Mouse (Mus musculus): ENCODE measurements around the gene Atp6v0c.

Atp6v0c gene

DNA sequence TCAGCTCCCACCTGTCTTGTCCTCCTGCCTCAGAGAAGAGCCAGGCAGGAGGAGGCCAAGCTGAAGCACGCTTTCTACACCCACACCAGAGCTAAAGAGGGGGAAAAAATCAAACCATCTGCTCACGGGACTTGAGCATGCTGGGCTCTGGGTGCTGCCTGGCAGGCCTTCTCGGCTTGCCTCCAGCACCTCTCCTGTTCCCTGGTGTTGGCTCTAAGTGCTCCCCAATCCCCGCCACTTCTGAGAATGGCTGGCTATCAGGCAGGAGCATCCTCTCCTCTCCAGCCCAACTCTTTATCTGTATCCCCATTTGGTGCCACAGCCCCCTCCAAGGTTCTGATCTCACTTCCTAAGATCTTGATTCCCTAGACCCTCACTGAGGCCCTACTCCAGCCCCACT lies 29.8 kb upstream of the Atp6v0c start:
- DNase-seq (ENCODE audit: low spot score in 2 of 2): no peak

- no peak for DNase-seq (ENCODE audit: low spot score in 2 of 2)
These were observed 27.7 kb upstream of the Atp6v0c start for GRCm38 (mm10) chr17:24197032-24197824.

DNA sequence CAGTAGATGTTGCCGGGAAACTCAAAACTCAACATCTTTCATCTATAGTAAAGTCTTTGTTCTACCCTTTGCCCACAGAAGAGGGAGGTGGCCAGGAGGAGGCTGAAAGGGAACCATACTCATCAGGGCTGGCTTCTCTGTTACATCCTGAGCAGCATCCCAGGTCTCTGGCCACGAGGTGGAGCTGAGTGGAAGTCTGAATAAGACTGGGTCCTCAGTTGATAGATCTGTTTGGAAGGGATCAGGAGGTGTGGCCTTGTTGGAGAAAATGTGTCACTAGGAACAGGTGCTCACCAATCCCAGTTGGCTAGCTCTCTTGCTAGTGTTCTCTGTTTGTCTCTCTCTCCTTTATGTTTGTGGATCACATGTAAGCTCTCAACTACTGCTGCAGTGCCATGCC lies 25.8 kb upstream of the Atp6v0c start:
- DNase-seq (ENCODE audit: low spot score in 2 of 2): no peak

DNA sequence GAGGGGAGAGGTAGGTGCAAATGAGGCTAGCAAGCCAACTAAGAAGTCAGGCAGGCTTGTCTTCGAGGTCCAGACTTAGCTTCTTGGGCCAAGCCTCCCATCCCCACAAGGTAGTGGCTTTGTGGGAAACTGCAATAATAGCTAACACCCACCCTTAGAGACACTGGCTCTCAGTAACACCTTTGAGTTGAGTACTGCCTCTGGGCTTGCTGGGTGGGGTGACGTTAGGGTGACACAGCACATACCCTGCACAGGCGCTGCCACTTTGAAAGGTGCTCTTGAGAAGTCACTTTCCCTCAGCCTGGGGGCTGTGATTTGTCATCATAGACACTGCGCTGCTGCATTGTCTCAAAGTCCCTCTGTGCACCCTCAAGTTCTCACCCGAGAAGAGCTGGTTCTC lies 24.3 kb upstream of the Atp6v0c start:
- no peak for DNase-seq (ENCODE audit: low spot score in 2 of 2)

DNA sequence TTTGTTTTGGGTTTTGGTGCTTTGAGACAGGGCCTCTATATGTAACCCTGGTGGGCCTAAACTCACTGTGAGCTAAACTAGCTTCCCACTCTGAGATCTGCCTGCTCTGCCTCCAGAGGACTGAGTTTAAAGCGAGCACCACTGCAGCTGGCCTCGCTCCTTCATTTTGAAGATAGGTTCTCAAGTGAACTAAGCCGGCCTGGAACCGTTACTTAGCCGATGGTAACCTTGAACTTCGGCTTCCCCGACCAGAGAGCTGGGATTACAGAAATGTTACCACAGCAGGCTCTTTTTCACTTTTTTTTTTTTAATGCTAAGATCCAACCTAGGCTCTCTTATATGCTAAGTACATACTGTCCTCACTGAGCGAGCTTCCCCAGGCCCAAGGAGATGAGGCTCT lies 23.8 kb upstream of the Atp6v0c start:
- no peak for DNase-seq (ENCODE audit: low spot score in 2 of 2)

DNA sequence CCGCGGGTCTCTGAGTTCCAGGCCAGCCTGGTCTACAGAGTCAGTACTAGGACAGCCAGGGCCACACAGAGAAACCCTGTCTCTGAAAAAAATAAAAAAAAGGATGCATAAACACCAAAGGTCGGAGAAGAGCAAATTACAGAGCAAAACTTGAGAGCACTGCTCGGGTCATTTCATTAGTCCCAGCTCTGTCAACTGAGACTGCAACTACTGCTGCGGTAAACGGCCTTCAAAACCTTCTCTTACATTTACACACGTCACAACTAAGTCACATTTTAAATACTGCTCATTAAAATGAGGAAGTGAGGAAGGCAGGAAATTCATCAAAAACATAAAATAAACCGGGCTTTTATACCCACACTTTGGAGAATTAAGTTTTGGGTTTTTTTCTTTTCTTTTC lies 23.3 kb upstream of the Atp6v0c start:
- no peak for DNase-seq (ENCODE audit: low spot score in 2 of 2)

DNA sequence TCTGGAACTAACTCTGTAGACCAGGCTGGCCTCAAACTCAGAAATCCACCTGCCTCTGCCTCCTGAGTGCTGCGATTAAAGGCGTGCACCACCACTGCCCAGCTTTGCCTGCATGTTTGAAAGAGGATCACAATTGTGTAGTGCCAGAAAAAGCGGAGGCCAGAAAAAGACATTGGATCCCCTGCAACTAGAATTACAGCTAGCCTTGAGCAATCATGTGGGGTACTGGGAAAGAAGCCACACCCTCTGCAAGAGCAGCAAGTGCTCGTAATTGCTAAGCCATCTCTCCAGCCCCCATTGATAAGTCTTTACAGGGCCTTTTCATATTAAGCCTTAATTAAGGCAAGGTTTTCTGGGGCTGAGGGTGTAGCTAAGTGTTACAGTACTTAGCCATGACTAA lies 22.0 kb upstream of the Atp6v0c start:
- DNase-seq (ENCODE audit: low spot score in 2 of 2): no peak

GRCm38 (mm10) chr17:24190934-24191333 lies 21.4 kb upstream of the Atp6v0c start:
- DNase-seq (ENCODE audit: low spot score in 2 of 2): no peak

DNA sequence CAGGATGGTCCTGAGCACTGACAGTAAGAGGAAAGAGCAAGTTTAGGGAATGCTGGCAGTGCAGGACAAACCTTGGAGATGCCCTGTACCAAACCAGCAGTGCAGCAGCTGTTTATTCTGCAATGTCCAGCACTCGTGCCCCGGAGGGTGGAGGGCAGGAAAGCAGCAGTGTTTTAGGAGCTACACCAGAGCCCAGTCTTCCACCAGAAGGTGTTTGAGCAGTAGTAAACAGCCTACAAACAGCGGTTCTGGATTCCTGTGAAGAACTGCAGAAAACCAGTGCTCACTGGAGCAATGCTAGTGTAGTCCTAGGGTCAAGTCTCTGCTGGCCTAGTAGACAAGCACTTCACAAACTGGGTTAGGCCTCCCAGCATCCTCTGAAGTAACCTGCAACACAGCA lies 4.8 kb upstream of the Atp6v0c start:
- DNase-seq (ENCODE audit: low spot score in 2 of 2): no peak

DNA sequence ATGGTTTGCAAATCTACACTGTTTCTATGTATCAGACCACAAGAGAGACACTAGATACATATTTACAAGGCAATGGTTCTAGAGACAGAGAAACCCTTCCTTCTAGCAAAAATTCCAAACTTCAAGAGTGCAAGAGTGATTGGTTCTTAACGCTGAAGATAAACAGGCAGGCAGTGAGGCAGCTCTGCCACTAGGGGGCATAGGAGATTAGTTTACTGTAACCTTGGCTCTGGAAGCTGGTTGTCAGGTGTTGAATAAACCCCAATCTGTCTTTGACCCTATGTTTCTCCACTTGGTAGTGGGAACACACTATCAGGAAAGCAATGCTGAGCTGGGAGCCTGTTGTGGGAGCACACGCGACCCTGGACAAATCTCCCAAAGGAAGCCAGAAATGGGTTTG lies 3.9 kb upstream of the Atp6v0c start:
- DNase-seq (ENCODE audit: low spot score in 2 of 2): peak; percentile 46 to 82

DNA sequence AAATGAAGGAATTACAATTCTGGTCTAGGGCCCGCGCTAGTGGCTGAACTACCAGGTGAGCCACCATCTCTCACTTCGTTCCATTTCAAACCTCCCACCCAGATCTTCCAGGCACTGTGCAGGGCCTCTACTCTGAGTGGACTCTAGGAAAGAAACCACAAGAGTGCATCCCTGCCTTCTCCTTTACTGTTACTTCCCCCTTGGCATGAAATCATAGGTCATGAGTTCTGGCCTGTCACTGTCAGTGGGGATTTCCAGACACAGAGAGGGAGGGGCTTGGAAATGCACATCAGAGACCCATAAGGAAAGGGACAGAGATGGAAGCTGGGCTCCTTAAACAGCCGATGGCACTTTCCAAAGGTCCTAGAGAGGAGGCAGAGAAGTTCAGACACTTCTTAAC lies 2.2 kb upstream of the Atp6v0c start:
- no peak for DNase-seq (ENCODE audit: low spot score in 2 of 2)

DNA sequence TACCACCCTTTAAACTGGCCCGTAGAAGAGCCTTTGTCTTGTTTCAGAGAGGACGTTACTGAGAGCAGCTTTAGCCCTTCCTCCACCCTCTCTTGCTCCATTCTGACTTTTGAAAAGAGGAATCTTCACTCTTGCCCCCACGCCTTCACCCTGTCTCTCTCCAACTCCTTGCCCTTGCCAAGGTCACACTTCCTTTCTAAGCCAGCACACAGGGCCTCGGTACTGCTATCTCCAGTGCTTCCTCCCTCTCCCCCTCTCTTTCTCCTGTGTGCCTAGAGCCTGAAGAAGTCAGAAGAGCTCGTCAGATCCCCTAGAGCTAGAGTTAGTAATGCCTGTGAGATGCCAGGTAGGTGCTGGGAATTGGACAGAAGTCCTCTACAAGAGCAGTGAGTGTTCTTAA lies 1.2 kb upstream of the Atp6v0c start:
- DNase-seq (ENCODE audit: low spot score in 2 of 2): no peak

GRCm38 (mm10) chr17:24170125-24170524 lies 623 bp upstream of the Atp6v0c start:
- no peak for DNase-seq (ENCODE audit: low spot score in 2 of 2)

GRCm38 (mm10) chr17:24168590-24169277 lies 768 bp downstream of the Atp6v0c start:
- DNase-seq (ENCODE audit: low spot score in 2 of 2): peak; percentile 67 to 74

GRCm38 (mm10) chr17:24167891-24168505 lies 1.5 kb downstream of the Atp6v0c start:
- DNase-seq (ENCODE audit: low spot score in 2 of 2): no peak

GRCm38 (mm10) chr17:24167120-24167519 lies 2.4 kb downstream of the Atp6v0c start:
- DNase-seq (ENCODE audit: low spot score in 2 of 2): no peak

- DNase-seq (ENCODE audit: low spot score in 2 of 2): no peak
These were observed 4.8 kb downstream of the Atp6v0c start for GRCm38 (mm10) chr17:24164566-24165259.

DNA sequence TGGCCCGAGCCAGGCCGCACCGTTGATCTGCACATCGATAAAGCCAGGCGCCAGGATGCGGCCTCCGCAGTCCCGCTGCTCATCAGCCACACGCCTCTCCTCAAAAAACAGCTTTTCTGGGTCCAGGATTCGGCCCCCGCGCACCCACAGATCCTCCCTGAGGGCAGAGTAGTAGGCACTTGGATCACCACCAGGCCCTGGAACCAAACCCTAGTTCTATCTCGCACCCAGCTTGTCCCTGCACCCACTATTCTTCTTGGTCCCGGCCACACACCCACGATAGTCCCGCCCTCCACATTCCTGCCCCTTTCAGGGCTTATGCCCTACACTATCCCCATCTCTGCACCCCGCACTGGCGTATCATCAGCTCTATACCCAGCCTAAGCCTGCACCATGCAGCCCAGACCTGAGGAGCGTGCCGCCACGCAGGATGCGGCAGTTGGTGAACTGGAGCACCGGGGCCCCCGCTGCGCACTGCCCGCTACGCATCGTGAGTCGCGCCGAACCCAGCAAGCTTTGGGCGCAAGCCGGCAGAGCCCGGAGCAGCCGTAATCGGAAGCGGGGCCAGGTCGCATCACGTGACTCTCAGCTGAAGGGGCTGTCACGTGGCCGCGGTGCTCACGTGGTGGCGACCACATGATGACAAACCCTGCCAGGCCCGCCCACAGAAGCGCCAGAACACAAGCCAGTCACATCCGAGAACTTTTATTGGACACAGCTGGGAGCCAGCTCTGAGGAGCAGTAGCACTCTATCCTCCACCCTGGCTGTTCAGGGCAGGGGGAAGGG lies 6.1 kb downstream of the Atp6v0c start, which contains the start of gene Amdhd2:
TSS of gene Amdhd2 (minus strand) at position 591 of the 787 bp plus-strand sequence.
- DNase-seq (ENCODE audit: low spot score in 2 of 2): peak; percentile 90 to 92

- DNase-seq (ENCODE audit: low spot score in 2 of 2): no peak
These were observed 6.8 kb downstream of the Atp6v0c start for GRCm38 (mm10) chr17:24162584-24163175.

GRCm38 (mm10) chr17:24161466-24161865 lies 8.0 kb downstream of the Atp6v0c start:
- DNase-seq (ENCODE audit: low spot score in 2 of 2): no peak

DNA sequence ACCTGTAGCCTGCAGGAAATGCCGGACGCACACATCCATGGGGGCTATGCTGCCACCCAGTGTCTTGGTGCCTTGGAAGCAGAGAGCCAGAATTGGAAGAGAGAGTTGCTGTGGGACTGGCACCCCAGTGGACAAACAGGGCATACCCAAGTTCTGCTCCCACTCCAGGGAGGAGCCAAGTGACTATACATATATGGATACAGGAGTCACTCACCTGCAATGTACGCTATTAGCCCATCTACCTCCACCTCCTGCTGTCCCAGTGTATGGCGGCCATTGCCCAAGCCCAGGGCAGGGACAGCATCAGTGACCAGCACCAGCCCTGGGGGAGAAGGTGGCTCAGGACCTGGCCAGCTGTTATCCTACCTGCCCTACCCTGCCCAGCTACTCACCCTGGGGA lies 12.0 kb downstream of the Atp6v0c start:
- DNase-seq (ENCODE audit: low spot score in 2 of 2): no peak

Data from thymus, postnatal 10 days (tissue).